In genomic region chr1:152572755-152573469, GRCm38 (mm10) we compare ENCODE assay signal across 8 mouse cellular contexts.
DNase-seq lines count a peak whose midpoint lies in the region; ATAC-seq and TF ChIP-seq lines count a peak whose summit lies in the region.

No protein-coding gene starts in this region.

- H3K4me1 ChIP-seq in forebrain, embryonic 11.5 days (replicated peaks; ENCODE audit: control insufficient read depth, insufficient read depth, low read length), result peaks cover 14% of the 10 kb centered on the region; the same call in 1 of the 2 replicates
- H3K4me1 ChIP-seq in forebrain, embryonic 16.5 days (replicated peaks; ENCODE audit: control insufficient read depth, insufficient read depth, low read length), result peaks cover 10% of the 10 kb centered on the region
- H3K4me1 ChIP-seq in lung, embryonic 14.5 days (ENCODE audit: insufficient read depth), result peaks cover 19% of the 10 kb centered on the region
- peaks cover 26% of the 10 kb centered on the region for H3K4me1 ChIP-seq in forebrain, embryonic 13.5 days
- peaks cover 41% of the 10 kb centered on the region for H3K4me1 ChIP-seq in midbrain, embryonic 13.5 days (replicated peaks)

- DNase-seq in forebrain, embryonic 11.5 days (ENCODE audit: low spot score), result no peak
- peak; percentile 43 for DNase-seq in lung, embryonic 14.5 days
- no peak for DNase-seq in lung, postnatal 14 days
- no peak for DNase-seq in layer of hippocampus, postnatal 14 days (ENCODE audit: low spot score in 2 of 2)
- DNase-seq in urinary bladder, adult 2 months (ENCODE audit: low spot score), result no peak

- 13% methylated on average over 7 of the region's 7 CpGs for WGBS in forebrain, embryonic 11.5 days
- 8% methylated on average over 7 of the region's 7 CpGs for WGBS in forebrain, embryonic 16.5 days
- WGBS in lung, embryonic 14.5 days, result 20% methylated on average over 7 of the region's 7 CpGs
- WGBS in forebrain, embryonic 13.5 days, result 9% methylated on average over 7 of the region's 7 CpGs
- WGBS in midbrain, embryonic 13.5 days, result 7% methylated on average over 7 of the region's 7 CpGs

- H3K36me3 ChIP-seq in forebrain, embryonic 11.5 days (ENCODE audit: control insufficient read depth, insufficient read depth, low read length), result no peaks in the 10 kb centered on the region
- H3K36me3 ChIP-seq in forebrain, embryonic 16.5 days (ENCODE audit: control insufficient read depth, insufficient read depth), result no peaks in the 10 kb centered on the region
- H3K36me3 ChIP-seq in lung, embryonic 14.5 days (ENCODE audit: insufficient read depth), result no peaks in the 10 kb centered on the region; the same call in 1 of the 2 replicates
- H3K36me3 ChIP-seq in forebrain, embryonic 13.5 days (ENCODE audit: poor library complexity, severe bottlenecking), result peaks cover 7% of the 10 kb centered on the region; the same call in 1 of the 2 replicates
- 0 out of 2 replicates have a peak, but pooled peaks cover 3% of the 10 kb centered on the region for H3K36me3 ChIP-seq in midbrain, embryonic 13.5 days

- H3K27ac ChIP-seq in forebrain, embryonic 11.5 days (ENCODE audit: low read depth, low read length), result no peak overlapping the region
- H3K27ac ChIP-seq in forebrain, embryonic 16.5 days (ENCODE audit: low read length), result no peak overlapping the region
- H3K27ac ChIP-seq in lung, embryonic 14.5 days (ENCODE audit: low read depth), result peak overlapping the region; percentile 4; the same call in 1 of the 2 replicates
- no peak overlapping the region for H3K27ac ChIP-seq in forebrain, embryonic 13.5 days
- peak overlapping the region; percentile 53; the same call in 1 of the 2 replicates for H3K27ac ChIP-seq in midbrain, embryonic 13.5 days

- no peaks in the 10 kb centered on the region for H3K9me3 ChIP-seq in forebrain, embryonic 11.5 days (ENCODE audit: control insufficient read depth, low read length)
- H3K9me3 ChIP-seq in forebrain, embryonic 16.5 days (ENCODE audit: control insufficient read depth, low read length), result no peaks in the 10 kb centered on the region
- H3K9me3 ChIP-seq in lung, embryonic 14.5 days (ENCODE audit: low read depth, low read length), result no peaks in the 10 kb centered on the region
- H3K9me3 ChIP-seq in forebrain, embryonic 13.5 days (replicated peaks), result no peaks in the 10 kb centered on the region
- no peaks in the 10 kb centered on the region for H3K9me3 ChIP-seq in midbrain, embryonic 13.5 days

- no peak overlapping the region for H3K9ac ChIP-seq in forebrain, embryonic 11.5 days (ENCODE audit: low read length)
- no peak overlapping the region for H3K9ac ChIP-seq in forebrain, embryonic 16.5 days (replicated peaks; ENCODE audit: low read depth, low read length)
- H3K9ac ChIP-seq in lung, embryonic 14.5 days, result no peak overlapping the region
- no peak overlapping the region for H3K9ac ChIP-seq in forebrain, embryonic 13.5 days
- H3K9ac ChIP-seq in midbrain, embryonic 13.5 days (replicated peaks), result 0 out of 2 replicates have a peak overlapping the region, but pooled peaks have one; percentile 46

- ATAC-seq in forebrain, embryonic 11.5 days (replicated peaks; ENCODE audit: low FRiP score), result 0 out of 2 replicates have a peak, but pooled peaks have one; percentile 47
- no peak; the same call in 1 of the 2 replicates for ATAC-seq in forebrain, embryonic 16.5 days
- ATAC-seq in lung, embryonic 14.5 days (ENCODE audit: insufficient read depth), result no peak
- ATAC-seq in forebrain, embryonic 13.5 days, result peak; percentile 37; the same call in 1 of the 2 replicates
- peak; percentile 61 for ATAC-seq in midbrain, embryonic 13.5 days

- no peak for TF ChIP-seq CTCF in lung, embryonic 14.5 days (IDR thresholded peaks at IDR 0.05; ENCODE audit: low read depth)

- no peak overlapping the region for H3K4me3 ChIP-seq in forebrain, embryonic 11.5 days (ENCODE audit: low read depth, low read length)
- H3K4me3 ChIP-seq in forebrain, embryonic 16.5 days (replicated peaks; ENCODE audit: low read length), result no peak overlapping the region
- no peak overlapping the region for H3K4me3 ChIP-seq in lung, embryonic 14.5 days (ENCODE audit: low read depth, low read length)
- no peak overlapping the region for H3K4me3 ChIP-seq in forebrain, embryonic 13.5 days
- H3K4me3 ChIP-seq in midbrain, embryonic 13.5 days (replicated peaks), result no peak overlapping the region

- no peak overlapping the region for H3K4me2 ChIP-seq in forebrain, embryonic 11.5 days (ENCODE audit: low read depth, low read length, severe bottlenecking)
- H3K4me2 ChIP-seq in forebrain, embryonic 16.5 days (ENCODE audit: low read length), result no peak overlapping the region
- no peak overlapping the region for H3K4me2 ChIP-seq in lung, embryonic 14.5 days
- H3K4me2 ChIP-seq in forebrain, embryonic 13.5 days, result no peak overlapping the region
- H3K4me2 ChIP-seq in midbrain, embryonic 13.5 days (replicated peaks), result peak overlapping the region; percentile 15; the same call in 1 of the 2 replicates

- no peaks in the 10 kb centered on the region for H3K27me3 ChIP-seq in forebrain, embryonic 11.5 days (ENCODE audit: control insufficient read depth, insufficient read depth, low read length)
- no peaks in the 10 kb centered on the region for H3K27me3 ChIP-seq in forebrain, embryonic 16.5 days (replicated peaks; ENCODE audit: control insufficient read depth, insufficient read depth, low read length)
- H3K27me3 ChIP-seq in lung, embryonic 14.5 days (ENCODE audit: insufficient read depth, low read length), result no peaks in the 10 kb centered on the region
- H3K27me3 ChIP-seq in forebrain, embryonic 13.5 days, result peaks cover 3% of the 10 kb centered on the region; the same call in 1 of the 2 replicates
- peaks cover 43% of the 10 kb centered on the region for H3K27me3 ChIP-seq in midbrain, embryonic 13.5 days

Comparison
In these comparisons a context has a peak if more than half of its experiments do, and no peak if none do; other contexts are left out.
1. ATAC-seq: peak in forebrain, embryonic 11.5 days (single experiment), forebrain, embryonic 13.5 days (single experiment) and midbrain, embryonic 13.5 days (single experiment); none in forebrain, embryonic 16.5 days (single experiment) and lung, embryonic 14.5 days (single experiment).
2. H3K27ac ChIP-seq: peak in lung, embryonic 14.5 days (single experiment) and midbrain, embryonic 13.5 days (single experiment); none in forebrain, embryonic 11.5 days (single experiment), forebrain, embryonic 16.5 days (single experiment) and forebrain, embryonic 13.5 days (single experiment).